Mouse (Mus musculus): Measurements from ENCODE around the gene Lingo3. TPM values are rescaled to one million over a fixed set of nuclear protein-coding genes. Genes with fewer than 3 reads are reported as not detected.

The Lingo3 gene
- polyA plus RNA-seq, 1 experiment from 2014 or later, result 0.10 TPM

GRCm38 (mm10) chr10:80864446-80864845, 20.6 kb upstream of the Lingo3 start:
- POLR2A ChIA-PET, result no interaction called here
- ATAC-seq (no peak), DNase-seq (ENCODE audit: low read depth, low spot score) (no peak)
- in situ Hi-C loops (cut with MboI; ENCODE audit: low pct_unique_long_range_greater_than_20kb), result no loop called here
- no peaks in the 10 kb centered on the region for H3K27me3 ChIP-seq
- no peak for TF ChIP-seq CTCF (IDR thresholded peaks at IDR 0.05)
- CTCF ChIA-PET, result no interaction called here

DNA sequence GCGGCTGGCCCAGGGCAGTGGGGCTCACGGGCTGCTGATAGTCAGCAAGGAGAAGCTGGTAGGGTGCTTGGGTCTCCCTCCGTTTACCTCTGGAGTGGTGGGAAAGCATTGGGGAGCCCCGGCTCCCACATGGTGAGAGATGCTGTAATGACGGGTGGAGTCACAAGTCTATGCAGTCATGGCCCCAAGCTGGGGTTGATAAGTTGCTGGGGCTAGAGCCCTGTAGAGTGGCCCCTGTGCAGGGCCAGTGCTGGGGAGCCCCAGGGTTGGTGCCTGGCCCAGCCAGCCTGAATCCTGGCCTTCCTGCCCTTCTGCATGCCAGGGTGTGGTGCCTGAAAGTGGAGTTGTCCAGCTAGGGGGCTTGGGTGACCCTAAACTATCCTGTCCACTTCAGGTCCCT, 18.5 kb upstream of the Lingo3 start:
- DNase-seq (ENCODE audit: low read depth, low spot score) (no peak), ATAC-seq (no peak)
- ChIA-PET POLR2A (no interaction called here), CTCF (no interaction called here)
- in situ Hi-C loops (cut with MboI; ENCODE audit: low pct_unique_long_range_greater_than_20kb), result no loop called here
- TF ChIP-seq CTCF (IDR thresholded peaks at IDR 0.05), result no peak
- no peaks in the 10 kb centered on the region for H3K27me3 ChIP-seq

- no peak for DNase-seq (ENCODE audit: low read depth, low spot score)
- POLR2A ChIA-PET, result interaction anchor here (1.4 to 2.4 kb wide), 2 partner anchors 13 to 28 kb away, joined by 4 to 8 read pairs; no protein-coding TSS in a partner anchor
- H3K27me3 ChIP-seq, result no peaks in the 10 kb centered on the region
- TF ChIP-seq CTCF (IDR thresholded peaks at IDR 0.05), result no peak
- CTCF ChIA-PET, result interaction anchor here (1.6 to 2.3 kb wide), 4 partner anchors 13 to 23 kb away, joined by 3 to 8 read pairs (median 5); no protein-coding TSS in a partner anchor
- ATAC-seq, result no peak
- in situ Hi-C loops (cut with MboI; ENCODE audit: low pct_unique_long_range_greater_than_20kb), result no loop called here
Measured at GRCm38 (mm10) chr10:80858350-80858935, 14.6 kb upstream of the Lingo3 start.

DNA sequence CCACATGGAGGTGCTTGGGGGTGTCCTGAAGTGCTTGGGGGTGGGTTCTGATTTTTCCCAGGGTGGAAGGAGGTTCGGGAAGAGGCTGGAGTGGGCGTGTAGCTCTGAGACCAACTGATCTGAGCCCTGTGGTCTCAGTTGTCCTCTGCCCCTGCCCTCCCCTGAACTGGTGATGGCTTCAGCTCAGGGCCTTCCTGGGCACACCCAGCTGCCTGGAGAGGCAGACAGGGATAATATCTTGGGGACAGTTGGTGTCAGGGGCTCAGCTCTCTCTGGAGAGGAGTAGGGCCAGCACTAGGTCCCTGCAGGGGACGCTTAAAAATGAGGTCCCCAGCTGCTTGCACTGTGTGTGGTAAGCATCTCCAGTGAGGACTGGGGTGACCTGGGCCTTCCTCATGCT, 14.0 kb upstream of the Lingo3 start:
- in situ Hi-C loops (cut with MboI; ENCODE audit: low pct_unique_long_range_greater_than_20kb), result no loop called here
- ATAC-seq (no peak), DNase-seq (ENCODE audit: low read depth, low spot score) (no peak)
- no peaks in the 10 kb centered on the region for H3K27me3 ChIP-seq
- CTCF ChIA-PET, result interaction anchor here (1.6 to 1.8 kb wide), 3 partner anchors 13 to 23 kb away, joined by 3 to 5 read pairs (median 5); no protein-coding TSS in a partner anchor
- POLR2A ChIA-PET, result interaction anchor here (1.4 to 2.4 kb wide), 2 partner anchors 12 to 27 kb away, joined by 4 to 8 read pairs; no protein-coding TSS in a partner anchor
- no peak for TF ChIP-seq CTCF (IDR thresholded peaks at IDR 0.05)

GRCm38 (mm10) chr10:80857386-80857785, 13.5 kb upstream of the Lingo3 start:
- ChIA-PET CTCF (interaction anchor here (1.6 to 1.8 kb wide), 3 partner anchors 12 to 24 kb away, joined by 3 to 5 read pairs (median 5); no protein-coding TSS in a partner anchor), POLR2A (interaction anchor here (1.4 to 2.4 kb wide), 2 partner anchors 12 to 27 kb away, joined by 4 to 8 read pairs; no protein-coding TSS in a partner anchor)
- in situ Hi-C loops (cut with MboI; ENCODE audit: low pct_unique_long_range_greater_than_20kb), result no loop called here
- ATAC-seq (no peak), DNase-seq (ENCODE audit: low read depth, low spot score) (no peak)
- no peaks in the 10 kb centered on the region for H3K27me3 ChIP-seq
- TF ChIP-seq CTCF (IDR thresholded peaks at IDR 0.05), result no peak

DNA sequence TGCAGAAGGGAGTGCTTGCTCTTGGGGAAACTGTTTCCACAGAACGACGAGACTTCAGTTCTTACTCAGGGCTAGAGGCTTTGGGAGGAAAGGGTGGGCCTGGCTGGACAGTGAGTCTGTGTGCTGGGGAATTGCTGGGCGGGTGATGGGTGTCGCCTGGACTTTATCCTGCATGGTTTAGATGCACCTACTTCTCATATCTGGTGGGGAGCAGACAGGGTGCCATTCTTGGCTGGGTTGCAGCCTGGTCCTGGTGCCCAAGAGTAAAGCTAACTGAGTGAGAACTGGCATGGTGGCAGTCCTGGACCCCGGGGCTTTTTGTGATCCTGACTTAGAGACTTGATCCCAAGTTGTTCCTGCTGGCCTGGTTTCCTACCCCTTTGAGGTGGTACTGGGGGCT, 13.1 kb upstream of the Lingo3 start:
- H3K27me3 ChIP-seq, result no peaks in the 10 kb centered on the region
- ATAC-seq (no peak), DNase-seq (ENCODE audit: low read depth, low spot score) (no peak)
- in situ Hi-C loops (cut with MboI; ENCODE audit: low pct_unique_long_range_greater_than_20kb), result no loop called here
- ChIA-PET CTCF (no interaction called here), POLR2A (no interaction called here)
- no peak for TF ChIP-seq CTCF (IDR thresholded peaks at IDR 0.05)

DNA sequence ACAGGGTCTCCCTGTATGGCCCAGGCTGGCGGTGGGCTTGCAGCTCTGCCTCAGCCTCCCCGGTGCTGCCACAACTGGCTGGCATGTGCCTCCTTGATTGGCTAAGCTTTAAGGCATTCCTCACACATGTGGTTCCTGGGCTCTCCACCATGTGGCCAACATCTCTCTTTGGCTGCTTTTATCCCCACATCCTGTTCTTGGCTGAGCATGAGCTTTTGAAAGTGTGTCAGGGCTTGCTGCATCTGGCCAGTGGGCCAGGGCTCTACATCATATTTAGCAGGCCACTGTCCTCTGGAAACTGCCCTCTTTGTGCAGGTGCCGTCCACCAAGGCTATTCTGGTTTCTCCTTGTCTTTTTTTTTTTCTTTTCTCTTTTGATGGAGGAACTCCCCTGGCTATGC, 12.4 kb upstream of the Lingo3 start:
- ATAC-seq (no peak), DNase-seq (ENCODE audit: low read depth, low spot score) (no peak)
- no peak for TF ChIP-seq CTCF (IDR thresholded peaks at IDR 0.05)
- CTCF ChIA-PET, result interaction anchor here (0.8 kb wide), 1 partner anchor 25 kb away, joined by 3 read pairs; no protein-coding TSS in a partner anchor
- in situ Hi-C loops (cut with MboI; ENCODE audit: low pct_unique_long_range_greater_than_20kb), result no loop called here
- H3K27me3 ChIP-seq, result no peaks in the 10 kb centered on the region
- POLR2A ChIA-PET, result interaction anchor here (1.2 kb wide), 1 partner anchor 29 kb away, joined by 3 read pairs; no protein-coding TSS in a partner anchor

- no peak for DNase-seq (ENCODE audit: low read depth, low spot score)
- H3K27me3 ChIP-seq, result no peaks in the 10 kb centered on the region
- no peak for TF ChIP-seq CTCF (IDR thresholded peaks at IDR 0.05)
- ATAC-seq, result no peak
- ChIA-PET POLR2A (interaction anchor here (1.2 kb wide), 1 partner anchor 28 kb away, joined by 3 read pairs; no protein-coding TSS in a partner anchor), CTCF (interaction anchor here (0.7 to 0.8 kb wide), 2 partner anchors 25 to 27 kb away, joined by 3 read pairs; no protein-coding TSS in a partner anchor)
- in situ Hi-C loops (cut with MboI; ENCODE audit: low pct_unique_long_range_greater_than_20kb), result no loop called here
Measured at GRCm38 (mm10) chr10:80855749-80856073, 11.9 kb upstream of the Lingo3 start.

DNA sequence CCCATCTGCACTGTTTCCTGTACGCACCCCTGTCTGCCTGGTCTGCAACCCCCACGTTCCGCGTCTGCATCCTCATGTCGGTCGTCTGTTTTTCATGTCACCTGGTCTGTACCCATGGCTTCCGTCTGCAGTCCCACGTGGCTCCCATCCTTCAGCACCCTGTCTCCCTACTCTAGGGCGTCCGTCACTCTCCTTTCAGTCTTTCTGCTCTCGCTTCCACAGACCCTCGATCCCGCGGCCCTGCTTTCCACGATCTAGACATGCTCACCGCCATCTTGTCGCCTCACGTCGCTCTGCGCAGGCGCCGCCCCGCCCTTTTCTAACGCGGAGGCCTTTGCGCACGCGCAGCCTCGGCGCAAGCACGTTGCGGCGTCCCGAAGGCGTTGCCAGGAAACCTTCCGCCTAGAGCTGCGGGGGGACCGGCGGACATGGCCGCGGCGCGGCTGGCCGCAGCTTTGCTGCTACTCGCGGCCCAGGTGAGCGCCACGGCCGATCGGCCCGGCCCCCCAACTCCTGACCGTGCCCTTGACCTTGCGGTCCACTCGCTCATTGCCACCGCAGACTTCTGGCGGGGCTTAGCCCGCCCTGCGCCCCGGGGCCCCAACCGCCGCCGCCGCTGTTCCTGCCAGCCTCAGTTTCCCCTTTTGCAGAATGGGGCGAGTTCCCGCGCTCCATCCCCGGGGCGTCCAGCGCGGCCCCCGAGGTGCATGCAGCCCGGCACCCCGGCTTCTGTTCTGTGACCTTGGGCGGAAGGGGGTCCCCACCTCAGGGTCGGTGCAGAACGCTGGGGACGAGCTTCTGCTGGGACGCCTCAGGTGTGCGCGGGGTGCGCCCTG, 11.3 kb upstream of the Lingo3 start, which contains the start of the genes Lsm7 and Sppl2b:
Gene Lsm7, minus strand, starts transcription at position 297 of the 836 bp plus-strand sequence.
Gene Sppl2b, plus strand, starts transcription at position 363 of the 836 bp plus-strand sequence.
- ChIA-PET POLR2A (interaction anchor here (0.6 to 1.2 kb wide), 2 partner anchors 16 to 28 kb away, joined by 3 read pairs; partner anchors contain the start of gene Tmprss9), CTCF (interaction anchor here (0.7 kb wide), 1 partner anchor 28 kb away, joined by 3 read pairs; no protein-coding TSS in a partner anchor)
- DNase-seq (ENCODE audit: low read depth, low spot score), result peak; percentile 51
- no peaks in the 10 kb centered on the region for H3K27me3 ChIP-seq
- peak; percentile 42 for ATAC-seq
- TF ChIP-seq CTCF (IDR thresholded peaks at IDR 0.05), result no peak
- in situ Hi-C loops (cut with MboI; ENCODE audit: low pct_unique_long_range_greater_than_20kb), result no loop called here

- POLR2A ChIA-PET, result no interaction called here
- peaks cover 13% of the 10 kb centered on the region for H3K27me3 ChIP-seq
- in situ Hi-C loops (cut with MboI; ENCODE audit: low pct_unique_long_range_greater_than_20kb), result no loop called here
- TF ChIP-seq CTCF (IDR thresholded peaks at IDR 0.05), result no peak
- DNase-seq (ENCODE audit: low read depth, low spot score) (no peak), ATAC-seq (no peak)
- CTCF ChIA-PET, result no interaction called here
Measured at GRCm38 (mm10) chr10:80848571-80848970, 4.7 kb upstream of the Lingo3 start.
